Mouse (Mus musculus): ENCODE measurements around the gene Tab1.

DNA sequence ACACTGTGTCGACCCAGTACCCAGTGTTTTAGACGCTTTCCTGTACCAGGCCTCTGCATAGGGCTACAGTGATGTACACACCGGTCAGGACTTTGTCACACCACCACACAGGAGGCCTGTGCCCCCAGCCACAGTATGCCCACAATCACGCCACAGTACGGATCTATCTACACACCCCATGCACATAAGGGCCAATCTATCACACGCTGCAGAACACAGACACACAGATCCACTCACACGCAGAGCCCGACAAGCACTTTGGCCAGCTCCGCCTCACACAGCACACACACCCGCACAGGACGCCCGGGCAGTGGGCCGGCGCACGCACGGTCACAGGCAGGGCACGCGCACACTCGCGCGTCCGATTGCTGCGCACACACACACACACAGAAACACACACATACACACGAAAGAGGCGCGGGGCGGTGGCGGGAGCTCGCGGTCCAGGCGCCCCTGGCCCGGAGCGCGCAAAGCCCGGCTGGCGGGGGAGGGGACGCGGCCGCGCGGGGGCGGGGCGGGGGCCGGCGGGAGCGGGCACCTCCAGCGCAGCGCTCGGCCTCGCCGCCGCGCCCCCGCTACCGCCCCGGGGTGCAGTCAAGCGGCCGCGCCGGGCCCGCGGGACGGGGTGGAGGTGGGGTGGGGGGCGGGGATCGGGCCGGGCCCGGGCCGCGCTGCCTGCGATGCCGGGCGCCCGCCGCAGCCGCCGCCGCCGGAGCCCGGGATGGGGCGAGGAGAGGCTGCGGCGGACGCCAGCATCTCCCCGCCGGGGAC lies 40.3 kb downstream of the Tab1 start, which contains the start of gene Mgat3:
- TF ChIP-seq POLR2A (IDR thresholded peaks at IDR 0.05; ENCODE audit: insufficient read depth, low read depth, low read length): no peak
- TF ChIP-seq CTCF (IDR thresholded peaks at IDR 0.05): no peak
